Mouse (Mus musculus) lung, postnatal 0 days (tissue): Measurements from ENCODE around the gene Tpp2. TPM values are rescaled to one million over a fixed set of nuclear protein-coding genes. Genes with fewer than 3 reads are reported as not detected.
"Not testable (repeated sequence)": the region's sequence is repeated elsewhere in the genome, so short reads cannot be mapped to it uniquely, and the experiment has no call there.

Source experiments
- ATAC-seq: fragments of 200-750 bp; cut with Nextera tagmentation; 2 replicates; pipeline ENCODE4 v1.8.0; 2017; ENCODE audit warnings: moderate library complexity
- DNase-seq: peaks from one replicate; pipeline ENCODE4 v3.0.0-alpha.2; 2016; ENCODE audit warnings: low spot score
- H3K27ac ChIP-seq: fragments of 300-500 bp; sonication (generic); 2 replicates; pipeline ENCODE4 v1.5.1; 2014; ENCODE audit warnings: antibody characterized with exemption, mild to moderate bottlenecking, low read length, mixed read lengths
- H3K27me3 ChIP-seq: fragments of 300-500 bp; sonication (generic); replicated peaks from 2 replicates; pipeline ENCODE4 v1.6.1; 2014; ENCODE audit warnings: low read length, mixed read lengths; ENCODE audit not compliant: insufficient read depth
- H3K36me3 ChIP-seq: fragments of 300-500 bp; sonication (generic); 2 replicates; pipeline ENCODE4 v1.6.1; 2014; ENCODE audit warnings: low read length, mixed read lengths; ENCODE audit not compliant: insufficient read depth
- H3K4me1 ChIP-seq: fragments of 300-500 bp; sonication (generic); 2 replicates; pipeline ENCODE4 v1.6.1; 2014; ENCODE audit warnings: antibody characterized with exemption, low read depth, low read length, mixed read lengths; ENCODE audit not compliant: insufficient read depth
- H3K4me2 ChIP-seq: fragments of 300-500 bp; sonication (generic); replicated peaks from 2 replicates; pipeline ENCODE4 v1.6.1; 2014; ENCODE audit warnings: low read depth, mild to moderate bottlenecking, low read length, moderate library complexity, mixed read lengths
- H3K4me3 ChIP-seq: fragments of 300-500 bp; sonication (generic); 2 replicates; pipeline ENCODE4 v1.5.1; 2014; ENCODE audit warnings: low read depth, low read length
- H3K9ac ChIP-seq: fragments of 300-500 bp; sonication (generic); replicated peaks from 2 replicates; pipeline ENCODE4 v1.6.1; 2014; ENCODE audit warnings: low read depth, mild to moderate bottlenecking
- H3K9me3 ChIP-seq: fragments of 300-500 bp; sonication (generic); 2 replicates; pipeline ENCODE4 v1.6.1; 2016; ENCODE audit warnings: low read length, mixed read lengths
- CTCF ChIP-seq: IDR thresholded peaks from 2 replicates; pipeline ENCODE4 v1.5.1; 2016; ENCODE audit warnings: antibody characterized with exemption, mild to moderate bottlenecking
- EP300 ChIP-seq: IDR thresholded peaks from 2 replicates; pipeline ENCODE4 v1.6.1; 2016; ENCODE audit warnings: antibody characterized with exemption, mild to moderate bottlenecking, control low read depth
- WGBS: fragments of 180-500 bp; shearing (Covaris S2); extraction: QIAGEN DNeasy Blood & Tissue Kit; methylation state at CpG from one replicate; pipeline ENCODE4 v1.1.7; 2014; 5-methylcytosine and 5-hydroxymethylcytosine counted together
- microRNA-seq: library from miRNA; unstranded; fragments of <30 nt; microRNA quantifications from one replicate; pipeline ENCODE4, GENCODE M21; 2016
- polyA plus RNA-seq: library from polyadenylated mRNA; unstranded; fragments of >200 nt; fragmentation: Nextera tagmentation; extraction: Ambion mirVana; gene quantifications from 2 replicates; pipeline ENCODE4 v1.2.1, GENCODE M21; 2015

Tpp2 gene
- polyA plus RNA-seq, 1 experiment from 2014 or later, result 28.0 TPM

DNA sequence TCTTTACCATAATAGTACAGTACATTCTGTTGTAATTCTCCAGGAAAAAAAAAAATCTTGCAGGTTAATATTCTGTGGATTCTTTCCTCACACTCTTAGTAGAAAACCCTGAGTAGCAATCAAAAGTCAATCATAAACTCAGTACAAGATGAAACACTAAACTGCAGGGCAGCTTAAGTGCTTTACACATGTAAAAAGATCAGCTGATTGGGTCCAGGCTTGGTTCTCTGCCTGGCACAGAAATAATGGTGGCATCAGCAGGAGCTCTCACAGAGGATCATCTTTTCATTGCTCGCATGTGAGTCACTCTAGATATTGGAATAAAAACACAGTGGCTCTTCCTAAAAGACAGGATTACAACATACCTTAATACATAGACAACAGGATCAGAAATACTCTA lies 94.2 kb downstream of the Tpp2 start:
- no peaks in the 10 kb centered on the region for H3K36me3 ChIP-seq
- no peak overlapping the region for H3K27ac ChIP-seq
- WGBS, result 76% methylated on average over 1 of the region's 1 CpGs
- H3K9ac ChIP-seq, result no peak overlapping the region
- TF ChIP-seq CTCF (no peak), EP300 (no peak)
- ATAC-seq (peak; percentile 68), DNase-seq (peak; percentile 45)
- no peak overlapping the region for H3K4me2 ChIP-seq
- no peaks in the 10 kb centered on the region for H3K9me3 ChIP-seq
- no peak overlapping the region for H3K4me3 ChIP-seq
- no peaks in the 10 kb centered on the region for H3K4me1 ChIP-seq
- no peaks in the 10 kb centered on the region for H3K27me3 ChIP-seq

DNA sequence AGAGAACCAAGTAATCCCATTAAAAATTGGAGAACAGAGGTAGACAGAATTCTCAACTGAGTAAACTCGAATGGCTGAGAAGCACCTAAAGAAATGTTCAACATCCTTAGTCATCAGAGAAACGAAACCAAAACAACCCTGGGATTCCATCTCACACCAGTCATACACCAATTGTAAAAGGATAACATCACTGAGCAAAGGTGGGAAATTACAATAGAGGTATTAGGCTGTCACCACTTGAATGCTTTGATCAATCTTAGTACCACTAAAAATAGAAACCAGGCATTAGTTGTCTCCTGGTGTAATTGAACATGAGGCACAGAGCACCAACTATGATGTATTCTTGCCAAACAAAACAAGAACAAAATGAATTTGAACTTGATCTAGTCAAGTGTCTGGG lies 98.8 kb downstream of the Tpp2 start:
- Histone ChIP-seq H3K4me3 (no peak overlapping the region), H3K27me3 (no peaks in the 10 kb centered on the region), H3K9ac (no peak overlapping the region), H3K4me1 (no peaks in the 10 kb centered on the region), H3K9me3 (no peaks in the 10 kb centered on the region), H3K4me2 (no peak overlapping the region), H3K36me3 (no peaks in the 10 kb centered on the region), H3K27ac (no peak overlapping the region)
- WGBS, result 61% methylated on average over 2 of the region's 2 CpGs
- TF ChIP-seq EP300 (no peak), CTCF (no peak)
- ATAC-seq (no peak), DNase-seq (no peak)

- Histone ChIP-seq H3K4me2 (no peak overlapping the region), H3K4me3 (no peak overlapping the region), H3K27me3 (no peaks in the 10 kb centered on the region), H3K27ac (no peak overlapping the region), H3K4me1 (no peaks in the 10 kb centered on the region), H3K9me3 (no peaks in the 10 kb centered on the region), H3K9ac (no peak overlapping the region), H3K36me3 (no peaks in the 10 kb centered on the region)
- no peak for TF ChIP-seq EP300
- TF ChIP-seq CTCF, result no peak
- DNase-seq (no peak), ATAC-seq (no peak)
- 79% methylated on average over 5 of the region's 5 CpGs for WGBS
These were observed 99.5 kb downstream of the Tpp2 start for GRCm38 (mm10) chr1:44032948-44033347.

- under 1% methylated on average over 17 of the region's 17 CpGs for WGBS
- Histone ChIP-seq H3K27ac (no peak overlapping the region), H3K4me1 (no peaks in the 10 kb centered on the region), H3K36me3 (no peaks in the 10 kb centered on the region), H3K9me3 (no peaks in the 10 kb centered on the region), H3K9ac (no peak overlapping the region), H3K4me2 (peak overlapping the region; percentile 67), H3K4me3 (peak overlapping the region; percentile 35), H3K27me3 (no peaks in the 10 kb centered on the region)
- ATAC-seq (peak; percentile 46), DNase-seq (peak; percentile 83)
- TF ChIP-seq CTCF (peak; percentile 87), EP300 (no peak)
These were observed 108.5 kb downstream of the Tpp2 start for GRCm38 (mm10) chr1:44041797-44042554.

DNA sequence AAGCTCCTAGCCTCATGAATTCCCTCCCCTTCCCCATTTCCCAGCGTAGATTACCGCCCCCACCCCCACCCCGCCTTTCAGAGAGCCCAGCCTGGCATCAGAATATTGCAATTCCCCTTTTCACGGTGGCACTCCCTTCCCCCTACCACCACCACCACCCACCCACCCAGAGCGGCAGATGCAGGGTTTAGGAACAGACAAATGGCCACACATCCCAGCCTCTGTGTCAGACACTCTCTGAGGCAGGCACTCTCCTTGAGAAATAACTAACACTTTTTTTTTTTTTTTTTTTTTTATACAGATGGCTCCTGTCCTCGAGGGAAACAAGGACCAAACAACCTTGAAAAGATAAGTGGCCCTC lies 109.1 kb downstream of the Tpp2 start:
- H3K27ac ChIP-seq, result no peak overlapping the region
- H3K4me2 ChIP-seq, result peak overlapping the region; percentile 67
- no peak overlapping the region for H3K9ac ChIP-seq
- 10% methylated on average over 6 of the region's 6 CpGs for WGBS
- ATAC-seq (no peak), DNase-seq (no peak)
- no peaks in the 10 kb centered on the region for H3K4me1 ChIP-seq
- H3K36me3 ChIP-seq, result no peaks in the 10 kb centered on the region
- no peaks in the 10 kb centered on the region for H3K9me3 ChIP-seq
- H3K4me3 ChIP-seq, result peak overlapping the region; percentile 35
- TF ChIP-seq EP300 (no peak), CTCF (no peak)
- no peaks in the 10 kb centered on the region for H3K27me3 ChIP-seq

DNA sequence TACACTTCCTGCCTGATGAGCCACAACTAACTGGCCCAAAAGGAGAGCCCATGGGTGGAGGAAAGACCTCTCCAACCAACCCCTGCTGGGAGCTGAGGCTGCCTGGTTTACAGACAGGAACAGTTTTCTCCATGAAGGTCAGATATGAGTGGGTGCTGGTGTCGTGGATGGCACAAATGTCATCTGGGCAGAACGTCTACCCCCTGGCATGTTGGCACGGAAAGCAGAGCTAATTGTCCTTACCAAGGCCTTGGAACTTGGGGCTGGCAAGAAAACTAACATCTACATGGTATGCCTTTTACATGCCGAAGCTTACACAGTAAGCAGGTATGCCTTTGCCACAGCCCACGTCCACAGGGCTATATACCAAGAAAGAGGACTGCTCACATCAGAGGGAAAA lies 112.2 kb downstream of the Tpp2 start:
- H3K4me1 ChIP-seq, H3K9me3 ChIP-seq, ATAC-seq, H3K4me2 ChIP-seq, H3K4me3 ChIP-seq, H3K36me3 ChIP-seq, DNase-seq, H3K27me3 ChIP-seq, H3K27ac ChIP-seq, H3K9ac ChIP-seq: not testable (repeated sequence)
- WGBS, result 73% methylated on average over 5 of the region's 5 CpGs

DNA sequence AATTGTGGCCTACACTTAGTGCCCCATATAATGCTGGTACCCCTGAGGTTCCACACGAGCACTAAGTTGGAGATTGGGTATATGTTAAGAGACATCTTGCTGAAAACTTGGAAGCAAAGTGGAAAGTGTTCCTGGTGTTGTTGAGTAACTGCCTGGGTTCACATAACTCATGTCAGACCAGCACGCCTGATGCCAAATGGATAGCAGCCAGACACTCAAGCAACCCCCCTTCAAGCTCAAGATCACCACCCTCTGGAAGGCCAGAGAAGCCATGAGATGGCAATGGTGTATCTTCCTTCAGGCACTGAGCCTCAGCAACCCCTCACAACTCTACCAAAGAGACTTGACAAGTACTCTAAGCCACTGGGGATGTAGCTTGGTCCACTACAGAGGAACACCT lies 113.1 kb downstream of the Tpp2 start:
- Histone ChIP-seq H3K36me3 (no peaks in the 10 kb centered on the region), H3K9me3 (no peaks in the 10 kb centered on the region), H3K4me3 (no peak overlapping the region), H3K4me1 (no peaks in the 10 kb centered on the region), H3K9ac (no peak overlapping the region), H3K27me3 (no peaks in the 10 kb centered on the region), H3K4me2 (no peak overlapping the region), H3K27ac (no peak overlapping the region)
- no peak for TF ChIP-seq EP300
- peak; percentile 39 for TF ChIP-seq CTCF
- WGBS, result 54% methylated on average over 2 of the region's 2 CpGs
- no peak; the same call in 1 of the 2 replicates for ATAC-seq
- peak; percentile 41 for DNase-seq

Small RNA genes within 50 kb of the gene (microRNA-seq; reads per million reads assigned to microRNA genes)
- not detected for gene Gm24180

Other genes starting within 250 kb of the Tpp2 start
- 15.6 and 16.1 TPM in 2 replicates for gene 1500015O10Rik, start 203.0 kb upstream of the Tpp2 start, polyA plus RNA-seq
- 17.7 and 18.5 TPM in 2 replicates for gene Uxs1, start 105.8 kb upstream of the Tpp2 start, polyA plus RNA-seq
- 0.30 and 0.38 TPM in 2 replicates for gene Mettl21c, start 86.4 kb downstream of the Tpp2 start, polyA plus RNA-seq
- 0.04 TPM in 1 of 2 replicates, not detected in the other for gene Gm8251, start 128.3 kb downstream of the Tpp2 start, polyA plus RNA-seq
- gene Tex30, start 168.8 kb downstream of the Tpp2 start, polyA plus RNA-seq, result 33.5 and 36.0 TPM in 2 replicates
- gene Kdelc1, start 185.2 kb downstream of the Tpp2 start, polyA plus RNA-seq, result 26.5 and 29.0 TPM in 2 replicates
- 8.5 and 8.6 TPM in 2 replicates for gene Bivm, start 185.3 kb downstream of the Tpp2 start, polyA plus RNA-seq
- gene Ercc5, start 214.1 kb downstream of the Tpp2 start, polyA plus RNA-seq, result 15.1 and 16.7 TPM in 2 replicates